Mouse (Mus musculus) MEL (cell line): ENCODE measurements around the gene Adamtsl5.

Source experiments
- BHLHE40 ChIP-seq: IDR thresholded peaks from 2 replicates; pipeline ENCODE4 v1.6.1; 2012; ENCODE audit warnings: low read depth, mild to moderate bottlenecking, inconsistent platforms, low read length, improper control_type of control experiment, borderline replicate concordance
- CTCF ChIP-seq, 3 experiments: IDR thresholded peaks in 2 of 3; conservative IDR thresholded peaks in 1 of 3; 2 replicates each; pipeline ENCODE4 v1.5.1; 2011 to 2012; ENCODE audit warnings: low read length in 3 of 3, low read depth in 2 of 3, mild to moderate bottlenecking in 2 of 3, improper control_type of control experiment in 1 of 3, inconsistent platforms in 1 of 3, mixed read lengths in 1 of 3, moderate library complexity in 1 of 3; ENCODE audit not compliant: control insufficient read depth in 1 of 3, insufficient read depth in 1 of 3, poor library complexity in 1 of 3, severe bottlenecking in 1 of 3
- EP300 ChIP-seq, 2 experiments: IDR thresholded peaks; 2 replicates each; pipeline ENCODE4 v1.6.1; 2011; ENCODE audit warnings: improper control_type of control experiment in 2 of 2, low read length in 2 of 2, low read depth in 1 of 2, mild to moderate bottlenecking in 1 of 2
- ETS1 ChIP-seq: IDR thresholded peaks from 2 replicates; pipeline ENCODE4 v1.6.1; 2012; ENCODE audit warnings: low read depth, mild to moderate bottlenecking, inconsistent platforms, low read length, improper control_type of control experiment, moderate library complexity
- GATA1 ChIP-seq: IDR thresholded peaks from 2 replicates; pipeline ENCODE4 v1.6.1; 2011; ENCODE audit warnings: low read depth, low read length, improper control_type of control experiment
- MAX ChIP-seq: IDR thresholded peaks from 2 replicates; pipeline ENCODE4 v1.6.1; 2011; ENCODE audit warnings: low read length, improper control_type of control experiment
- MYC ChIP-seq: IDR thresholded peaks from 2 replicates; pipeline ENCODE4 v1.6.1; 2011; ENCODE audit warnings: low read depth, mild to moderate bottlenecking, low read length, improper control_type of control experiment, moderate library complexity
- POLR2A ChIP-seq, 2 experiments: IDR thresholded peaks; 2 replicates each; pipeline ENCODE4 v1.6.1; 2011 to 2012; ENCODE audit warnings: low read length in 2 of 2, mild to moderate bottlenecking in 2 of 2, control low read depth in 1 of 2, improper control_type of control experiment in 1 of 2, low read depth in 1 of 2, moderate library complexity in 1 of 2; ENCODE audit not compliant: control insufficient read depth in 1 of 2, insufficient read depth in 1 of 2, poor library complexity in 1 of 2
- SMC3 ChIP-seq: IDR thresholded peaks from 2 replicates; pipeline ENCODE4 v1.6.1; 2011; ENCODE audit warnings: low read depth, low read length, improper control_type of control experiment
- TCF12 ChIP-seq: IDR thresholded peaks from 2 replicates; pipeline ENCODE4 v1.6.1; 2014; ENCODE audit warnings: low read depth, mild to moderate bottlenecking, inconsistent platforms, low read length, improper control_type of control experiment, moderate library complexity

DNA sequence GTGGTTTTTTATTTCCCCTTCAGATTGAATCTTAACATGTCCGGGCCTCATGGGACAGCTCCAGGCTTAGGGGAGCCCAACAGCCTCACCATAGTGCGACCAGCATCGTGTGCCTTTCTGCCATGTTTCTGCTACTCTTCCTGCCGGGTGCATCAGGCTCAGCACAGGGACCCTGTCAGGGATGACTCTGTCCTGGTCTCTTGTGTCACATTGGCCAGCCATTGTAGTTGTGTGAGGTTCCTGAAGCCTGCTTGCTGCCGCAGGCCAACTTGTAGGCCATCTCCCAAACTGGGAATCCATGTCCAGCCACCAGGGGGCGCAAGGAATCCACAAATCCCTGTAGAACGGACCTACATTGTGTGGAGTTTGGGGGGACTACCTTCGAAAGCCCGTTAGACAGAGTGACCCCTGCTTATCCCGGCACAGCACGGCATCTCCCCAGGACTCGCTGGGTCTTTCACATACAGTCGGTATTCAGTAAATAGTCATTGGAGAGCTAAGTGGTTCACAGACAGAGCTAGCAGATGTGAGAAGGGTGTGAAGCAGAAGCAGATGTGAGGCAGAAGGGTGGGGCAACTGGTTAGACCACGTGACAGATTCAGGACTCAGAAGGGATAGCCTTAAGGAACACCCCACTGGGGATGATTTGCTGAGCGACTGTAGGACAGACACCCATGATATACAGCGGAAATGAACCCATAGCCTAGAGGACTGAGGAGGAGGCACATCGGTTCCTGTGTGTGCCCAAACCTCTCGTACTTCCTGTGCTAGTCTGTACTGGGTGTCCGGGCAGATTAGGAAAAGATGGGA lies 8.1 kb downstream of the Adamtsl5 start:
- peak; percentile 90 to 94 (median 94) for TF ChIP-seq CTCF (IDR thresholded peaks at IDR 0.05 in 2 of 3, conservative IDR thresholded peaks at IDR 0.05 in 1 of 3; ENCODE audit: control insufficient read depth in 1 of 3, insufficient read depth in 1 of 3, low read depth in 2 of 3, low read length in 3 of 3, poor library complexity in 1 of 3, severe bottlenecking in 1 of 3)
- TF ChIP-seq POLR2A (IDR thresholded peaks at IDR 0.05; ENCODE audit: control insufficient read depth in 1 of 2, insufficient read depth in 1 of 2, low read depth in 1 of 2, low read length in 2 of 2, poor library complexity in 1 of 2), result no peak
- TF ChIP-seq GATA1, result no peak
- no peak for TF ChIP-seq BHLHE40
- TF ChIP-seq SMC3, result peak; percentile 88
- TF ChIP-seq EP300 (IDR thresholded peaks at IDR 0.05; ENCODE audit: low read depth in 1 of 2, low read length in 2 of 2), result no peak
- no peak for TF ChIP-seq TCF12
- TF ChIP-seq MAX, result peak; percentile 70; the same call in 1 of the 2 replicates
- TF ChIP-seq ETS1, result no peak
- TF ChIP-seq MYC, result 0 out of 2 replicates have a peak, but pooled peaks have one; percentile 45
